Mouse (Mus musculus) liver, adult 2 months (tissue): ENCODE measurements around the gene Atp6v1c2.

ENCODE experiments used
- CTCF ChIP-seq: fragments of 200-500 bp; IDR thresholded peaks from 2 replicates; pipeline ENCODE4 v1.5.1; 2011; ENCODE audit warnings: low read depth, low read length, control low read depth
- POLR2A ChIP-seq: fragments of 200-500 bp; IDR thresholded peaks from 2 replicates; pipeline ENCODE4 v1.6.1; 2011; ENCODE audit warnings: low read length, control low read depth; ENCODE audit not compliant: insufficient read depth; ENCODE audit errors: extremely low read depth

DNA sequence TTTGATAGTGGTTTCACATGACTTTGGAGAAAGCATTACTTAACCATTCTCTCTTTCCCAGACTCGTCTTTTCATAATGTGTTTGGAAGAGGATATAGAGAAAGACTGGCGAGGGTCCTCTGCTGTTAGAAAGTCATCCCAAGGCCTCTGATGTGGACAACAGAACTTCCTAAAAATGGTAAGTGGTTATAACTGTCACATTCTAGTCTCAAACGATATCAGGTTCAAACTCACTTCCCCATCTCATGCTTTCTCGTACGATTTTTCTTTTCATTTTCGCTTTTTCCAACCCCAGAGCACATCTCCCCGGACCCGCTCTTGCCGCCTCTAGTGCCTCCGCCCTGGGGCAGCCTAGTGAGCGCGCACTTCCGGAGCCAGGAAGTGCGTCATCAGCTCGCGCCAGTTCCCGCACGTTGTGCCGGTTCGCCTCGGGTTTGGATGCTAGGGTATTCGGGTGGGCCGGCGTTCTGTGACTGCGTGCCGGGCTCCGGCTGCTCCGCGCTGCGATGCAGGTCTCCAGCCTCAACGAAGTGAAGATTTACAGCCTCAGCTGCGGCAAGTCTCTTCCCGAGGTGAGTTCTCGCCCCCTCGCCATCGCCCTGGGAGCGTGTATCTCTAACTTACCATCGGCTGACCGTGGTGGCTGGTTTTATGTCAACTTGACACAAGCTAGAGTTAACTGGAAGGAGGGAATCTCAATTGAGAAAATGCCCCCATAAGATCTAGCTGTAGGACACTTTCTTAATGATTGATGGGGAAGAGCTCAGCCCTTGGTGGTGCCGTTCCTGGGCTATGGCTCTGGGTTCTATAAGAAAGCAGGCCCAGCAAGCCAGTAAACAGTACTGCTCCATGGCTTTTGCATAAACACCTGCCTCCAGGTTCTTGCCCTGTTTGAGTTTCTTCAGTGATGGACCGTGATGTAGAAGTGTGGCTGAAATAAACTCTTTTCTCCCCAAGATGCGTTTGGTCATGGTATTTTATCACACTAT, 19.2 kb upstream of the Atp6v1c2 start, which contains the start of gene Nol10:
- TF ChIP-seq POLR2A (peak; percentile 72), CTCF (no peak)
